Mouse (Mus musculus) intestine, postnatal 0 days (tissue): ENCODE measurements around the gene Gm7694. TPM values are rescaled to one million over a fixed set of nuclear protein-coding genes. Genes with fewer than 3 reads are reported as not detected.

Experiments
- ATAC-seq: fragments of 200-750 bp; cut with Nextera tagmentation; 2 replicates; pipeline ENCODE4 v1.8.0; 2017; ENCODE audit warnings: mild to moderate bottlenecking, moderate TSS enrichment, moderate library complexity
- H3K27ac ChIP-seq: fragments of 300-500 bp; sonication (generic); 2 replicates; pipeline ENCODE4 v1.5.1; 2014; ENCODE audit warnings: mild to moderate bottlenecking, low read depth, low read length, moderate library complexity
- H3K27me3 ChIP-seq: fragments of 300-500 bp; sonication (generic); replicated peaks from 2 replicates; pipeline ENCODE4 v1.6.1; 2014; ENCODE audit warnings: low read length, mixed read lengths; ENCODE audit not compliant: control insufficient read depth, insufficient read depth
- H3K36me3 ChIP-seq: fragments of 300-500 bp; sonication (generic); 2 replicates; pipeline ENCODE4 v1.6.1; 2014; ENCODE audit warnings: mild to moderate bottlenecking, moderate library complexity; ENCODE audit not compliant: control insufficient read depth, insufficient read depth
- H3K4me1 ChIP-seq: fragments of 300-500 bp; sonication (generic); replicated peaks from 2 replicates; pipeline ENCODE4 v1.6.1; 2014; ENCODE audit warnings: antibody characterized with exemption, low read length, mixed read lengths; ENCODE audit not compliant: control insufficient read depth, insufficient read depth
- H3K4me2 ChIP-seq: fragments of 300-500 bp; sonication (generic); replicated peaks from 2 replicates; pipeline ENCODE4 v1.6.1; 2014; ENCODE audit warnings: low read depth, mild to moderate bottlenecking, moderate library complexity
- H3K4me3 ChIP-seq: fragments of 300-500 bp; sonication (generic); 2 replicates; pipeline ENCODE4 v1.5.1; 2014; ENCODE audit warnings: low read depth, low read length
- H3K9ac ChIP-seq: fragments of 300-500 bp; sonication (generic); 2 replicates; pipeline ENCODE4 v1.6.1; 2014; ENCODE audit warnings: mild to moderate bottlenecking, low read depth, low read length
- H3K9me3 ChIP-seq: fragments of 300-500 bp; sonication (generic); 2 replicates; pipeline ENCODE4 v1.6.1; 2016; ENCODE audit warnings: mixed run types; ENCODE audit not compliant: control insufficient read depth
- CTCF ChIP-seq: sonication (generic); IDR thresholded peaks from 2 replicates; pipeline ENCODE4 v1.5.1; 2016; ENCODE audit warnings: low read depth, mild to moderate bottlenecking, control low read depth, antibody characterized with exemption, moderate library complexity
- WGBS: fragments of 180-500 bp; shearing (Covaris S2); extraction: QIAGEN DNeasy Blood & Tissue Kit; methylation state at CpG from one replicate; pipeline ENCODE4 v1.1.7; 2014; 5-methylcytosine and 5-hydroxymethylcytosine counted together
- polyA plus RNA-seq: library from polyadenylated mRNA; unstranded; fragments of >200 nt; fragmentation: Nextera tagmentation; extraction: Ambion mirVana; gene quantifications from 2 replicates; pipeline ENCODE4 v1.2.1, GENCODE M21; 2015

Gene Gm7694
- polyA plus RNA-seq, 1 experiment from 2014 or later = 0.95 TPM

DNA sequence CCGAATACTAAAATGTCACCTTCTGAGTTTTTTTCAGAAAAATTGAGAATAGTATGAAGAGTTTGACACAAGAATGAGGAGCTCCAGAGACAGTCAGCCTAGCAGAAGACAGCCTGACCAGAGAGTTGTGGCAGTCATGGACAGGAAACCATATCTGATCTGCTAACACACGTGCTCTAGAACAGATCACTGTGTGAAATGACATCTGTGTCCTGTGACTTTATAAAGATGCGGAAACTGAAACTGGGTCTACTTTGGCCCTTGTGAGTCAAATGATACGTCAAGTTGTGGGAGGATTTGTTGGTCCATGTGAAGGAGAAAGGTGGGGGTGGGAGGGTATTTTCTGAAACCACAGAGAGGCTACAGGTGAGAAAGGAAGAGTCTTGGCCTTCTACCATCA, 35.4 kb downstream of the Gm7694 start:
- H3K27ac ChIP-seq = no peak overlapping the region
- no peaks in the 10 kb centered on the region for H3K36me3 ChIP-seq
- TF ChIP-seq CTCF = no peak
- H3K4me2 ChIP-seq = no peak overlapping the region
- H3K4me1 ChIP-seq = no peaks in the 10 kb centered on the region
- H3K27me3 ChIP-seq = no peaks in the 10 kb centered on the region
- ATAC-seq = no peak
- H3K9me3 ChIP-seq = 0 out of 2 replicates have a peak, but pooled peaks cover 11% of the 10 kb centered on the region
- no peak overlapping the region for H3K4me3 ChIP-seq
- 84% methylated on average over 4 of the region's 4 CpGs for WGBS
- H3K9ac ChIP-seq = no peak overlapping the region

DNA sequence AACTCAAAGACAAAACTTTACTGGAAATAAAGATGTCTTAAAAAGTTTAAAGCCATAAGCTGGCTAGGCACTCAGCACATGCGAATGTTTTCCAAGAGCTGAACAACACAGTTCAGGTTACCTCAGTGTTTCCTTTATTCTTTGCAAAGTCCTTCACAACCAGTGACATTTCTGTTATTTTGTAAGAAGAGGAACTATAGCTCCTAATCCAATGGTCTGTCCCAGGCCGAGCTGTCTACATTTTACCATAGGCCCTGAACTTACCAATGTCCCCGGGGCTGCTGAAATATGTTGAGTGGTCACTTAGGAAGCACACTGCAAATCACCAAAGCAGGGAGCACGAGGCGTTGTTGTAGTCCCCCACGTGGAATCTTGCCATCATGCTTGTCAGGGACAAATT, 35.9 kb downstream of the Gm7694 start:
- Histone ChIP-seq H3K27ac (no peak overlapping the region), H3K36me3 (no peaks in the 10 kb centered on the region), H3K4me1 (no peaks in the 10 kb centered on the region), H3K4me2 (no peak overlapping the region), H3K27me3 (no peaks in the 10 kb centered on the region), H3K9ac (no peak overlapping the region), H3K9me3 (0 out of 2 replicates have a peak, but pooled peaks cover 7% of the 10 kb centered on the region), H3K4me3 (no peak overlapping the region)
- TF ChIP-seq CTCF = no peak
- ATAC-seq = no peak
- WGBS = 85% methylated on average over 6 of the region's 6 CpGs

DNA sequence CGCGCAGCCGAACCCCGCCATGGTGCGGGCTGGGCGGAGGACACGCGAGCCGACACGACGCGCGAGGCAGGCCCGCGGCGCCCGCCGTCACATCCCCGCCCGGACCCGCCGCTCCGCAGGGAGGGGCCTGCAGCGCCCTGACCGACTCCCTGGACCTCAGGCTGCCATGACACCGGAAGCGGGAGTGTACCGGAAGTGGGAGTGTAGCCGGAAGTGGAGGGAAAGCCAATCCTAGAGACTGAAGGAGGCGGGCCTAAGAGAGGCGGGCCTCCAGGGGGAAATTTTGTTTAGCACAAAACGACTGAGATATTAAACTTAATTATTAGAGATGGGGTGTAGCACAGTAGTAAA, 50.6 kb downstream of the Gm7694 start:
- no peak for TF ChIP-seq CTCF
- Histone ChIP-seq H3K4me2 (peak overlapping the region; percentile 79), H3K36me3 (no peaks in the 10 kb centered on the region), H3K9ac (peak overlapping the region; percentile 72), H3K27ac (no peak overlapping the region), H3K27me3 (no peaks in the 10 kb centered on the region), H3K4me1 (no peaks in the 10 kb centered on the region), H3K4me3 (peak overlapping the region; percentile 68), H3K9me3 (no peaks in the 10 kb centered on the region)
- WGBS = 14% methylated on average over 32 of the region's 32 CpGs
- ATAC-seq = peak; percentile 97

DNA sequence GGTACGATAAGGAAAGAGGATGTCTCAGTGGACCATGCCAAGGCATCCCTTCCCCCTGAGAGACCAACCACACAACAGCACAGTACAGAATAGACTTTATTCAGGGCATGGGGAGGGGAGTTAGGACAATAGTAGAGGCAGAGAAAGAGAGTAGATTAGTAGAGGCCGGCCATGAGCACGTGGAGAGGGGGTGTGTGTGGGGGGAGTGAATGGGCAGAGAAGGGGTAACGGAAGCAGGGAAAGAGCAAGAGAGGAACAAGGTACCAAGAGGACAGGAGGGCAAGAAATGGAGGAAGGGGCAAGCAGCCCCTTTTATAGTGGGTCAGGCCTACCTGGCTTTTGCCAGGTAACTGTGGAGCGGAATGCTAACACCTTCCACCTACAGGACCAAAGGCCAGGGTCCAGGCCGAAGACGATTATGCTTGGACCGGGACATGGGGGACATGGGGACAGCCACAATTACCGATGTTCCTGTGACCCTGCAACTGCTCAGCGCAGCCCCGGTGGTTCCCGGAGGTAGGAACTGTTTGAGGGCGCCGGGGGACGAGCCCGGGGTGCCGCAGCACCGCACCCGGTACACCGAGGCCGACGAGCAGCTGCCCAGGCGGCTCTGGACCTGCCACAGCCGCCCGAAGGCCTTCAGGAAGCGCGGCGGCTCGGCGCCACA, 51.1 kb downstream of the Gm7694 start:
- Histone ChIP-seq H3K4me3 (peak overlapping the region; percentile 68), H3K9me3 (no peaks in the 10 kb centered on the region), H3K4me2 (peak overlapping the region; percentile 79), H3K36me3 (no peaks in the 10 kb centered on the region), H3K27ac (no peak overlapping the region), H3K27me3 (no peaks in the 10 kb centered on the region), H3K4me1 (no peaks in the 10 kb centered on the region), H3K9ac (peak overlapping the region; percentile 72)
- ATAC-seq = no peak; the same call in 1 of the 2 replicates
- no peak for TF ChIP-seq CTCF
- 34% methylated on average over 29 of the region's 30 CpGs for WGBS

Other genes with a start within 250 kb of the Gm7694 start
- gene Ddr2, start 195.6 kb downstream of the Gm7694 start, polyA plus RNA-seq = 15.6 and 16.4 TPM in 2 replicates
- gene Uap1, start 131.4 kb downstream of the Gm7694 start, polyA plus RNA-seq = 22.3 TPM in 2 replicates
- 5.4 and 5.8 TPM in 2 replicates for gene Uhmk1, start 90.9 kb downstream of the Gm7694 start, polyA plus RNA-seq
- gene Sh2d1b2, start 73.6 kb downstream of the Gm7694 start, polyA plus RNA-seq = not detected in 2 replicates
- gene Sh2d1b1, start 29.0 kb downstream of the Gm7694 start, polyA plus RNA-seq = 0.21 and 0.27 TPM in 2 replicates
- 0.21 TPM in 1 of 2 replicates, not detected in the other for gene Spata46, start 2.5 kb upstream of the Gm7694 start, polyA plus RNA-seq